Mouse (Mus musculus) lung, embryonic 14.5 days (tissue): ENCODE data around the gene Ecpas. TPM values are rescaled to one million over a fixed set of nuclear protein-coding genes. Genes with fewer than 3 reads are reported as not detected.
A peak's percentile ranks its signal among the peaks of the same experiment; 100 is the strongest.

Experiments
- ATAC-seq: fragments of 200-750 bp; cut with Nextera tagmentation; 2 replicates; pipeline ENCODE4 v1.8.0; 2017; ENCODE audit warnings: mild to moderate bottlenecking, moderate TSS enrichment, moderate library complexity; ENCODE audit not compliant: insufficient read depth
- DNase-seq: peaks from one replicate; pipeline ENCODE4 v3.0.0-alpha.2; 2015
- H3K27ac ChIP-seq: fragments of 300-500 bp; sonication (generic); 2 replicates; pipeline ENCODE4 v1.5.1; 2014; ENCODE audit warnings: low read depth, mild to moderate bottlenecking, moderate library complexity
- H3K27me3 ChIP-seq: fragments of 300-500 bp; sonication (generic); 2 replicates; pipeline ENCODE4 v1.6.1; 2014; ENCODE audit warnings: low read length, control low read depth; ENCODE audit not compliant: insufficient read depth
- H3K36me3 ChIP-seq: fragments of 300-500 bp; sonication (generic); 2 replicates; pipeline ENCODE4 v1.6.1; 2014; ENCODE audit warnings: control low read depth; ENCODE audit not compliant: insufficient read depth
- H3K4me1 ChIP-seq: fragments of 300-500 bp; sonication (generic); 2 replicates; pipeline ENCODE4 v1.6.1; 2014; ENCODE audit warnings: antibody characterized with exemption, control low read depth; ENCODE audit not compliant: insufficient read depth
- H3K4me2 ChIP-seq: fragments of 300-500 bp; sonication (generic); 2 replicates; pipeline ENCODE4 v1.6.1; 2014; ENCODE audit warnings: mild to moderate bottlenecking
- H3K4me3 ChIP-seq: fragments of 300-500 bp; sonication (generic); 2 replicates; pipeline ENCODE4 v1.5.1; 2014; ENCODE audit warnings: low read depth, low read length
- H3K9ac ChIP-seq: fragments of 300-500 bp; sonication (generic); 2 replicates; pipeline ENCODE4 v1.6.1; 2014
- H3K9me3 ChIP-seq: fragments of 300-500 bp; sonication (generic); 2 replicates; pipeline ENCODE4 v1.6.1; 2016; ENCODE audit warnings: low read depth, low read length, control low read depth
- CTCF ChIP-seq: IDR thresholded peaks from 2 replicates; pipeline ENCODE4 v1.5.1; 2016; ENCODE audit warnings: antibody characterized with exemption, low read depth
- WGBS: fragments of 180-500 bp; shearing (Covaris S2); extraction: QIAGEN DNeasy Blood & Tissue Kit; methylation state at CpG from one replicate; pipeline ENCODE4 v1.1.7; 2014; 5-methylcytosine and 5-hydroxymethylcytosine counted together
- polyA plus RNA-seq: library from polyadenylated mRNA; unstranded; fragments of >200 nt; fragmentation: Nextera tagmentation; extraction: Ambion mirVana; gene quantifications from 2 replicates; pipeline ENCODE4 v1.2.1, GENCODE M21; 2014

Gene Ecpas
- polyA plus RNA-seq, 1 experiment from 2014 or later: 41.1 TPM

DNA sequence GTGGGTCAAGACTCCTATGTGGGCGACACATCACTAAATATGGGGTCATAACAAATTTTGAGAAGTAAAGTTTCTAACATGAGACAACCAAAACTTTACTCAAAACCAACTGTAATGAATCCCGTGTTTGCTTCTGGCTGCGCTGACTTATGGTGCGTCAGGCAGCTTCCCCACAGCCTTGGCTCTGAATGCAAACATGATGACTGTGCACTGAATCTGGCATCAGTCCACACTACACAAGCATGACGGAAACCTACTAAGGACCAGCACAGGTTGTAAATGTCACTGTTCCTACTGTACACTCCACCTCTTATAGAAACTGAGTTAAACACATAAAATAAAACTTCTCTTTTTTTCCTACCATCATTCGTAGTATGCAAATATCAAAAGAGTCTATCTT, 45.3 kb downstream of the Ecpas start:
- no peak overlapping the region for H3K9ac ChIP-seq
- 88% methylated on average over 6 of the region's 6 CpGs for WGBS
- H3K9me3 ChIP-seq: no peaks in the 10 kb centered on the region
- TF ChIP-seq CTCF: no peak
- H3K36me3 ChIP-seq: peaks cover 26% of the 10 kb centered on the region
- DNase-seq (peak; percentile 17), ATAC-seq (no peak)
- H3K27ac ChIP-seq: no peak overlapping the region
- H3K27me3 ChIP-seq: no peaks in the 10 kb centered on the region
- no peak overlapping the region for H3K4me2 ChIP-seq
- H3K4me3 ChIP-seq: no peak overlapping the region
- H3K4me1 ChIP-seq: no peaks in the 10 kb centered on the region

DNA sequence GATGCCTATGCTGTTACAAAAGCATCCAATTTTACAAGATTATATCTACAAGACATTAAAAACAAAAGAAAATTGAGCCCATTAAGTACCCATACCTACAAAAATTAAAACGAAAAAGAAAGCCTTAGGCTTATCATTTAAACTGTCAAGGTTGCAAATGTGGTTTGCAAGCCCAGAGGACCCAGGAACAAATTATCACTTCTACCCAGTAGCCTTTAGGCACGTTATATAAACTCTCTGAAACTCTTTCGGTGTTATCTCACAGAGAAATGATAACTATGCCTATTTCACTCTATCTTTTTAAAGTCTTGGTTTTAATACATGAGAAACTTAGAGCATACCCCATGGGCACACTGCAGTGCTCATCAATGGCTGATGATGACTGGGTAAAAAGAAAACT, 79.6 kb downstream of the Ecpas start:
- DNase-seq (no peak), ATAC-seq (no peak)
- Histone ChIP-seq H3K27ac (no peak overlapping the region), H3K9me3 (no peaks in the 10 kb centered on the region), H3K9ac (no peak overlapping the region), H3K4me1 (no peaks in the 10 kb centered on the region), H3K27me3 (no peaks in the 10 kb centered on the region), H3K36me3 (peaks cover 36% of the 10 kb centered on the region), H3K4me2 (no peak overlapping the region), H3K4me3 (no peak overlapping the region)
- TF ChIP-seq CTCF: no peak
- 52% methylated on average over 3 of the region's 3 CpGs for WGBS

DNA sequence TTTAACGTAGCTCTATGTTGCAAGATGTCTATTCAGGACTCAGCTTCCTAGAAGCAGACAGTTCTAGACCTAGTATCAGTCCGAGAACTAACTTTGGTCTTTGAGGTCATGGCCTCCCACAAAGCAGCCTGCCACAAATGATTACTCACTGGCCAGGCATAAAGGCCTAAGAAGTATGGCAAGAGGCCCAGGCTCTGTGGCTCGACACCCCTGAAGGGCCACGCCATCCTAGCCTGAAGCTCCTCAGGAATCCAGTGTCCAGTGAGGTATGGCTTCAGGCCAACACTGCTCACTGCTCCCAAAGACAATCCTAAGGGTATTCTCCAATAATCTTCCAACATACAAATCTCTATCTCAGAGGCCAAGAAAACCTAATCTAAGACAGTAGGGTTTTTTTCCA, 86.6 kb downstream of the Ecpas start:
- Histone ChIP-seq H3K9me3 (no peaks in the 10 kb centered on the region), H3K4me1 (no peaks in the 10 kb centered on the region), H3K36me3 (peaks cover 51% of the 10 kb centered on the region), H3K4me3 (no peak overlapping the region), H3K27me3 (no peaks in the 10 kb centered on the region), H3K9ac (no peak overlapping the region), H3K27ac (no peak overlapping the region), H3K4me2 (no peak overlapping the region)
- no peak for DNase-seq
- WGBS: 84% methylated on average over 4 of the region's 4 CpGs
- TF ChIP-seq CTCF: no peak
- ATAC-seq: no peak

DNA sequence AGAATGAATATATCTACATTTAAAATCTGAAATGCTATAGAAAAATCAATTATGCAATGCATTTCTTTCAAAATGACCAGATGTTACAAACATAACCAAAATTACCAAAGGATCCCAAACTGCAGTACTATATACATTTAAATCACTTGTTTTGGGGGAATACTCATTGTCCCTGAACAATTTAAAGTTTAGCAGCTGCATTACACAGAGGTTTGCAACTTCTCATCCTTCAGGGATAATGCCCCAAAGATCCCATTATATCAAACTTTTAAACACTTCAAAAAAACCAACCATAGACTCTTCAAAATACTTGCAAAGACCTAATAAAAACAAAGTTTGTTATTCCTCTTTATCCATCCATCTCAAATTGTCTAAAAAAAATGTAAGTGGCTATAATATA, 124.9 kb downstream of the Ecpas start, which contains the start of gene Olfr267:
Gene Olfr267 (minus strand): TSS at position 101 of the 400 bp plus-strand sequence.
- Histone ChIP-seq H3K4me3 (no peak within 1 kb of the TSS), H3K4me1 (no peaks in the 10 kb centered on the region), H3K27ac (no peak within 1 kb of the TSS), H3K27me3 (no peaks in the 10 kb centered on the region), H3K9ac (no peak within 1 kb of the TSS), H3K36me3 (no peaks in the 10 kb centered on the region), H3K4me2 (no peak within 1 kb of the TSS), H3K9me3 (no peaks in the 10 kb centered on the region)
- DNase-seq (no peak), ATAC-seq (no peak)
- TF ChIP-seq CTCF: no peak

DNA sequence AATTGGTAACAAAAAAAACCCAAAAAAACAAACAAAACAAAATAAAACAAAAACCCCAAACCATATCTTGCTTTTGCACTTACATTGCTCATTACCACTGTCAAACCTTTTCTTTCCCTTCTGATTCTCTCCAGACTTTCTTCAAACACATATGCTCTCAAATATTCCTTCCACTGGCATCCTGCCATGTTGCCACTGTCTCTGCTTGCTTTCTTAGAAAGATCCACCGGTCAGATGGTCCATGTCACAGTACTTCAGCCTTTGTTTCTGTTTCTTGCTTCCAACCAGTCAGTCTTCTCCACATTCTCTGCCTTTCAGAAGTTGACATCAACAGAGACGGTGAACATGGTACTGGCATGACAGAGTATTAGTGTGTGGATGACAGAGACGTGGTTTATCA, 125.9 kb downstream of the Ecpas start:
- H3K4me3 ChIP-seq: no peak overlapping the region
- TF ChIP-seq CTCF: no peak
- no peak overlapping the region for H3K9ac ChIP-seq
- no peak overlapping the region for H3K27ac ChIP-seq
- no peaks in the 10 kb centered on the region for H3K9me3 ChIP-seq
- H3K4me1 ChIP-seq: no peaks in the 10 kb centered on the region
- DNase-seq: peak; percentile 64
- 43% methylated on average over 3 of the region's 3 CpGs for WGBS
- H3K36me3 ChIP-seq: no peaks in the 10 kb centered on the region
- ATAC-seq: no peak
- no peak overlapping the region for H3K4me2 ChIP-seq
- no peaks in the 10 kb centered on the region for H3K27me3 ChIP-seq

DNA sequence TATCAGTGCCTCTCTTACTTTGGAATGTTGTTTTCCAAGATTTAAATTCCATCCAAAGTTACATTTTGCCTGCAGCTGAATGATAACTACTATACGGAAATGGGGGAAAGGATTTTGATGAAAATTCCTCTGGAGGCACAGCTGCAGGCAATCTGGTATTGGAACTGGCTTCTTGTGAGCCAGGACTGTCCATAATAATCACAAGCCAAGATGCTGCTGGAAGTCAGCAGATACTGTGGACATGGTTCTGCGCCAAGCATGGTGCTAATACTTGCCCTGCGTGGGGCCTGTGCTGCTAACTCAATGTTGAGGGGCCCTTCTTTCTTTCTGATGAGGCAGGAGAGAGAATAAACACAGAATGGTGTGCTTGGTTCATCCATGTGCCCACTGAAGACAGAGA, 149.1 kb downstream of the Ecpas start:
- TF ChIP-seq CTCF: no peak
- Histone ChIP-seq H3K27ac (no peak overlapping the region), H3K9me3 (no peaks in the 10 kb centered on the region), H3K9ac (no peak overlapping the region), H3K4me2 (no peak overlapping the region), H3K27me3 (no peaks in the 10 kb centered on the region), H3K4me3 (no peak overlapping the region), H3K4me1 (no peaks in the 10 kb centered on the region), H3K36me3 (no peaks in the 10 kb centered on the region)
- DNase-seq: peak; percentile 52
- ATAC-seq: no peak
- WGBS: 58% methylated on average over 3 of the region's 3 CpGs

DNA sequence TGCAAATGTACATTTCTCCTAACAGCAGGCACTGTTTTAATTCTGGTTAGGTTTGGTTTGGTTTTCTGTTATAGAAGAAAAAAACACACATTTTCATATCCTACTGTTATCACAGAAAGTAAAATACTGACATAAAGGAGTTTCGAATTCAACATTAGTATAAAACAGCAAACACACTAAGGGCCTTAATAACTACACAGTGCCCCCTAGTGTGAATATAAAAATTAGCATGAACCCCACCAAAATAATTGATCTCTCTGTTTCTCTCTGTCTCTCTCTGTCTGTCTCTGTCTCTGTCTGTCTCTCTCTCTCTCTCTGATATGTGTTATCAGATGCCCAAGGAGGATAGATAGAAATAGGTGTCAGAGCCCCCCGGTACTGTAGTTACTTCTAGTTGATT, 163.0 kb downstream of the Ecpas start:
- Histone ChIP-seq H3K4me2 (peak overlapping the region; percentile 49; the same call in 1 of the 2 replicates), H3K27ac (no peak overlapping the region), H3K4me3 (no peak overlapping the region)

DNA sequence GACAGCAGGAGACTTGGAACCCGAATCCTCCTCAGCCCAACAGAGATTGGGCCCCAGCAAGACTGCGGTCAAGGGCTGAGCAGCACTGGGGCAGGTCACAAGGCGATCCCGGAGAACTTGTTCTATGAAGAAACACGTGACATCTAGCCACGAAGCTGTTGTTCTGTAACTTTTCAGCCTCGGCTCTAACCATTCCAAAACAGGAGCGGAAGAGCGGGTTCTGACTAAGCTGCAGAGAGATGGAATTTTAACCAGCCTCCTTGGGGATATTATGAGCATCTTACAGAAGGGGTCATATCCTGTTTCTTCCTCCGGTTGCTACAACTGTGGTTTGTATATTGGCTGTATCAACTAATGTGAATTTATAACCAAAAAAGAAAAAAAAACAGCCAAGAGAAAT, 163.4 kb downstream of the Ecpas start:
- H3K27ac ChIP-seq: no peak overlapping the region
- no peak for TF ChIP-seq CTCF
- H3K4me1 ChIP-seq: no peaks in the 10 kb centered on the region
- no peak overlapping the region for H3K4me3 ChIP-seq
- H3K27me3 ChIP-seq: no peaks in the 10 kb centered on the region
- peak overlapping the region; percentile 49 for H3K4me2 ChIP-seq
- no peaks in the 10 kb centered on the region for H3K9me3 ChIP-seq
- no peak overlapping the region for H3K9ac ChIP-seq
- no peaks in the 10 kb centered on the region for H3K36me3 ChIP-seq
- 33% methylated on average over 10 of the region's 10 CpGs for WGBS
- DNase-seq (peak; percentile 48), ATAC-seq (peak; percentile 21; the same call in 1 of the 2 replicates)

More for the DNA sequence above, 163.0 kb downstream of the Ecpas start:
- peak; percentile 68 for TF ChIP-seq CTCF
- ATAC-seq: no peak
- Histone ChIP-seq H3K9ac (no peak overlapping the region), H3K4me1 (no peaks in the 10 kb centered on the region), H3K9me3 (no peaks in the 10 kb centered on the region), H3K27me3 (no peaks in the 10 kb centered on the region), H3K36me3 (no peaks in the 10 kb centered on the region)
- WGBS: 33% methylated on average over 2 of the region's 2 CpGs
- DNase-seq: peak; percentile 76

Other genes with a start within 250 kb of the Ecpas start
- gene Olfr267, start 125.0 kb downstream of the Ecpas start, polyA plus RNA-seq: not detected in 2 replicates
- 0.46 and 0.70 TPM in 2 replicates for gene Zkscan16, start 30.9 kb upstream of the Ecpas start, polyA plus RNA-seq
- 26.2 and 26.3 TPM in 2 replicates for gene Ptgr1, start 74.4 kb upstream of the Ecpas start, polyA plus RNA-seq
- 12.1 and 14.8 TPM in 2 replicates for gene Dnajc25, start 82.3 kb upstream of the Ecpas start, polyA plus RNA-seq
- 13.1 and 13.6 TPM in 2 replicates for gene Gm20503, start 90.5 kb upstream of the Ecpas start, polyA plus RNA-seq
- 123 and 137 TPM in 2 replicates for gene Gng10, start 122.3 kb upstream of the Ecpas start, polyA plus RNA-seq
- gene AI481877, start 226.2 kb upstream of the Ecpas start, polyA plus RNA-seq: not detected in 2 replicates